Mouse (Mus musculus) gastrocnemius, adult 8-10 months (tissue): ENCODE measurements around the gene Lrrn4cl. TPM values are rescaled to one million over a fixed set of nuclear protein-coding genes. Genes with fewer than 3 reads are reported as not detected.
"Not testable (repeated sequence)": the region's sequence is repeated elsewhere in the genome, so short reads cannot be mapped to it uniquely, and the experiment has no call there.

Experiments
- DNase-seq, 2 experiments: peaks; one replicate each; pipeline ENCODE4 v3.0.0; 2022; ENCODE audit warnings: low spot score in 2 of 2
- total RNA-seq, 4 experiments: library from RNA; stranded (reverse); gene quantifications; 2 replicates each; pipeline ENCODE4 v1.2.4; 2022

The Lrrn4cl gene
- total RNA-seq, 4 experiments from 2014 or later: 5.3 to 8.8 (median 7.0) TPM

DNA sequence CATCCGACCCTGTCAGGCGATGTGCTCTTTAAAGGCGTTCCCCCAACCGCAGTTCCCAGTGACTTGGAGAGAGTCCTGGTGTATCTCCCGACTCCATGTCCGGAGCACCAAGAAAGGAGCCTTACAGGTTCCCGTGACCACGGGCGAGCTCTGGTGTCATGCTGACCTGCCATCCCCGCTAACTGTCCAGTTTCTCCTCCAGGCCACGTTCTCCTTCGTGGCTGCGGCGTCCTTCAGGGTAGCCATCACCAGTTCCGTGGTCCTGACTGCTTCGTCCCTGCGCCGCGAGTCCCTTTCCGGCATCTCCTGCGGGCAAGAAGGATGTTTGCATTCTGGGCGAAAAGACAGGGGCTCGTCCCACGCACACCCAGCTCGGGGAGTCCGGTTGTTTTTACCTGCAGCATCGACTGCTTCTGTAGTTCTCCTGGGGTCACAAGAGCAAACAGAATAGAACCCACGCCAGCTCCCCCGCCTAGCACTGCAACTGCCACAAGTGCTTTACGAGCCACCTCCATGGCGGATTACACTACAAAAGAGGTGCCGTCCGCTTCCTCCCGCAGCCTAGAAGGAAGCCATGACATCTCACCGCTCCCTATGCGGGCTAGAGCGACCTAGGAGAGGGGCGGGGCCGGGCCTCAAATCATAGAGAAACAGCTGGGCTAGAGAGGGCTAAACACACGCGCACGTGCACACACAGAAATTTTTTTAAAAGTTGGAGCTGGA is 29.9 kb downstream of the Lrrn4cl start, which contains the start of gene Uqcc3:
Gene Uqcc3, minus strand, starts transcription at position 613 of the 723 bp plus-strand sequence.
- peak; percentile 85 for DNase-seq

DNA sequence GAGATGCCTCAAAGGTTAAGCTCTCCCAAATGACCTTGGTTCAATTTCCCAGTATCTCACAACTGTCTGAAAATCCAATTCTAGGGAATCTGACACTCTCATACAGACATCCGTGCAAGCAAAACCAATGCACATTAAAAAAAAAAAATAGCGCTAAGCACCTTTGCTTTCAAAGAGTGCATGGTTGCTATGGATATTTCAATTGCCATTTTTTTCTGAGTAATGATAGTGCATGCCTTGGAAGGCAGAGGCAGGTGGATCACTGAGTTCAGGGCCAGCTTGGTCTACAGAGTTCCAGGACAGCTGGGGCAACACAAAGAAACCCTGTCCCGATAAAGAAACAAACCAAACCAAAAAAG is 30.4 kb downstream of the Lrrn4cl start:
- no peak for DNase-seq

DNA sequence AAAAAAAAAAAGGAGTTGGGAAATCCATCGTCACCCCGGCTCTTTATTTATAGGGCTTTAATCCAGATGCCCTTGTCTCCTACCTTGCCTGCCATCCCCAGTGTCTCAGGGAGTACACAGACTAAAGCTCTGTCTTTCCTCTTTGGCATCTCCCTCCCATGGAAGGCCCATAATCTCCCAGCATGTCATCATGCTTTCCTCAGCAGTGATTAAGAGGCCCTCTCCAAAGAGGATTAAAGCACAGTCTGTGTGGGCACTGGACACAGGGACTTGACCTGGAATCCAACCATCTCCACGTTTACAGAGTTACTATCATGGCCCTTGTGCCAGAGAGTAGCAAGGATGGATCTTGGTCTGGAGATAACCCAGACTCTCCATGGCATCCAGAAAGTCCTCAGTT is 33.0 kb downstream of the Lrrn4cl start, which contains the start of the genes Lbhd1 and Gm49403:
Gene Lbhd1, plus strand, starts transcription at position 117 of the 400 bp plus-strand sequence.
Gene Gm49403, plus strand, starts transcription at position 315 of the 400 bp plus-strand sequence.
- DNase-seq: no peak

DNA sequence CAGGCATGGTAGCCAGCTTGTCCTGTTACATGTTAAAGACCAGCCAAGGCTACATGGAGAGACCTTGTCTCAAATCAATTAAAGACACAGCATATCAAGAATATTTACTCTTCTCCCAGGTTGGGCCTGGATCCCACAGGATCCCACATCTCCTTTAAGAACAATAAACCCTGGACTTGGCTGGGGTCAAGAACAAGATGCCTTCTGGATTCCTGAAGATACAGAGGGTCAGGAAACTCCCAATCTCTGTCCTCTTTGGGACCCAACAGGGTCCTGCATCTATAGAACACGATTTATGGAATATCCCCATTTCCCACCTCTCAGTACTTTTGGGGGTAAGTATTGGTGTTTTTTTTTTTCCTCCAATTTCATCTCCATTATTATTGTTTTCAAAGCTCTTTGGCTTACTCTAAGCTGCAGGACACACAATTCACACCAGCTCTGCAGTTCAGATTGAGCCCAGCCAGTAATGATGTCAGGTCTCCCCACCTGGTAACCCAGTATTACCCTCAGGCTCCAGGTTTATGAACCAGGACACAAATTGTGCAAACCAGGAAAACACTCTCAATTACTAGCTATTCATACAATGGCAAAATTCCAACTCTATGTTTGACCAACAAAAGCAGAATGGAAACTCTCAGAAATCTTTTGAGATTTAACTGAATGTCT is 36.5 kb downstream of the Lrrn4cl start:
- no peak for DNase-seq

DNA sequence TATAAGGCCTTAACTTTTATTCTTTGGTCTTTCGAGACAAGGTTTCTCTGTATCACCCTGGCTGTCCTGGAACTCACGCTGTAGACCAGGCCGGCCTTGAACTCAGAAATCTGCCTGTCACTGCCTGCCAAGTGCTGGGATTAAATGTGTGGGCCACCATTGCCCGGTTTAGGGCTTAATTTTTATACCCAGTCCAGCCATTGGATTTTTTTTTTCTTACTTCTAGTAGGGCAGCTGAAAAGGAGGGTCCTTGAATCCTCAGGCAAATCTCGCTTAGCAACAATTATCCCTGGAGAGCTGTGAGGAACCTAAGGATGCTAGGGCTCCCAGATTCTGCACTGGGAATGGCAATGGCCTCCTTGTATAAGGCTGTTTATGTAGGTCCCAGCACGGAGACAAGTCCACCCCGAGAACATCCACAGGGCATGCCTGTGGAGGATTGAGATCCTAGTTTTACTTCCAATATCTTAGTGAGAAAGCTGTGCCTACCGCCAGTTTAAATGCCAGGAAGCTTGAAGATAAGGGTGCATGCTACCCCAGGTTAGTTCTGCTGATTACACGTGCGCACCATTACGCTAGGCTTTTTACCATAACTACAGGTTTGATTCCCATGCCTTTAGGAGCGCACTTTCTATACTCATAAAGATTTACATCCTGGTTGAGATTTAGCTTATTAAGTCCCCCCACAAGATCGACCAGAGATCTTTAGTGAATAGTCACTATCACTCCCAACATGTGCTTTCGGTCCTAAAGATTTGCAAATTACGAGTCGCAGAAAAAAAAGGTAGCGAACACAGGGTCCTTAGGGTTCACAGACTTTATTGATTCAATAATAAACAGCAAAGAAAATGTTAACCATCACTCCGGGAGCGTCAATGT is 37.3 kb downstream of the Lrrn4cl start:
- no peak for DNase-seq

DNA sequence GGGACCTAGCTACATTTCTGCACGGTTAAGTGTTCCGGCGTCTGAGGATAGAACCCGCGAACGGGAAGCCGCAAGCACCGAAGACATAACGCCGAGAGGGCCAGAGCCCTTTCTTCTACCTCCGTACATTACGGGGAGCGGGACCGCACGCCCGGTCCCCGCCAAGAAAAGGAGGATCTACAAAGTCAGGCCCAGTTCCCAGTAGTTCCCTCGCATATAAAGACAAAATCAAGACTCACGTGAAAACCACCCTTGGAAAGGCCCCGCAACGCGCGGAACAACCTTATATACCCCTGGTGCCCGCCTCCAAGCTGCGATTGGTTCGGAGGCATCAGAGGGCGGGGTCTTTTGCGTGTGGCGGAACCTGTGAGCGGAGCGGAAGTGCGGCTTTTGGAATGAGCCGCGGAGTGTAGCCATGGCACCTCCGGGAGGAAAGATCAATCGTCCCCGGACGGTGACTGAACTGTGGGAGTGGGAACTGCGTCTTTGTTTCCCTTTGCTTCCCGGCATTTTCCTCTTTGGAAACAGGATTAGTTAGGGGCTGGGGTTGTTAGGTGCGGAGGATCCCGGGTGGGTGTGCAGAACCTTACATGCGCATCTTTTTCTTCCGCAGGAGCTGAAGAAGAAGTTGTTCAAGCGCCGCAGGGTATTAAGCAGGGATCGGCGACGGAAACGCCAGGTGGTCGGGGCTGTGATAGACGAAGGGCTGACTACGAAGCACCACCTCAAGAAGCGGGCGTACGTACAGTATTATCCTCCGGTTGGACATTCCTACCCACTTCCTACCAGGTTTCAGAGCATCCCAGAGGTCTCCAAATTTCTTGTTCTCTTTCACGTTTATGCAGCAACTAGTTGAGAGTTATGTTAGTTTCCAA is 38.2 kb downstream of the Lrrn4cl start, which contains the start of the genes 1810009A15Rik and Gm49416:
Gene 1810009A15Rik, plus strand, starts transcription at position 343 of the 875 bp plus-strand sequence.
Gene Gm49416, plus strand, starts transcription at position 416 of the 875 bp plus-strand sequence.
- DNase-seq: peak; percentile 86 to 91

DNA sequence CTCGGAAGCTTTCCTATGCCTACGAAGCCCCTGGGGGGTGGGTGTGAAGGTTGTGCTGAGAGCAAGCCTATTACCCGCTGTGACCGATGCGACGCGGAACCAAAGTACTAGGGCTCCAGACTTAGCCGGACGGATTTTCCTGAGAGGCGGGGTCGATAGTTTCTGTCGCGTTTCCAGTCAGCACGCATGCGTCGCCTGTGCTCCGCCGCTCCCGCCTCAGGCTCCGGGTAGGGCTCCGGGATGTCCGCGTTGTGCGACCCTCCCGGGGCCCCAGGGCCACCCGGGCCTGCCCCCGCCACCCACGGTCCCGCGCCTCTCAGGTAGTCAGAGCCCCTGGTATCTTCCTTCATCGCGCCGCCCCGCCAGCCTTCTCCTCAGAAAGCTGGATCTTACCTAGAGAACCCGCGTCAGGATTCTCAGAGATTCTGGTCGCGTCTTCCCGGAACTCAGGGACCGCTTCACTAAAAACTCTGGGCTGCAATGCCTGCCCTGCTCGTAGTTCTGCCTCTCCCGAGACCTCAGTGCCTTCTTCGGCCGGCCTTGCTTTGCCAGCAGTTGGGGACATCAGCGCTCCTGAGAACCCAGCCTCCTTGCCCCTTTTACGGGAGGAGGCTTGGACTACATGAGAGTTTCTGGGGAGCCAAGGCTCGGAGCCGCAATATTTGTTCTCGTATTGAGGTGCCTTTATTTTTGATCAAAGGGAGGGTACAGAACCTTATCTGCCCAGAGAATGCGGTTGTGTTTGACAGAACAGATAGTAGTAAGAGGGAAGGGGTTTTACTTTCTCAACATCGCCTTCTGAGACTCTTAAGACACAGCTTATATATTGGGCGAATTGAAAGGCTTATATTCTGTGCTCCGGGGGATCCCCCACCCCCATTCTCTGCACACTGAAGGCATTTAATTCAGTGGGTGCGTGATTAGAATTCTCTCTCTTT is 42.5 kb downstream of the Lrrn4cl start, which contains the start of gene Ints5:
Gene Ints5, plus strand, starts transcription at position 177 of the 938 bp plus-strand sequence.
- peak; percentile 66 to 70 for DNase-seq

DNA sequence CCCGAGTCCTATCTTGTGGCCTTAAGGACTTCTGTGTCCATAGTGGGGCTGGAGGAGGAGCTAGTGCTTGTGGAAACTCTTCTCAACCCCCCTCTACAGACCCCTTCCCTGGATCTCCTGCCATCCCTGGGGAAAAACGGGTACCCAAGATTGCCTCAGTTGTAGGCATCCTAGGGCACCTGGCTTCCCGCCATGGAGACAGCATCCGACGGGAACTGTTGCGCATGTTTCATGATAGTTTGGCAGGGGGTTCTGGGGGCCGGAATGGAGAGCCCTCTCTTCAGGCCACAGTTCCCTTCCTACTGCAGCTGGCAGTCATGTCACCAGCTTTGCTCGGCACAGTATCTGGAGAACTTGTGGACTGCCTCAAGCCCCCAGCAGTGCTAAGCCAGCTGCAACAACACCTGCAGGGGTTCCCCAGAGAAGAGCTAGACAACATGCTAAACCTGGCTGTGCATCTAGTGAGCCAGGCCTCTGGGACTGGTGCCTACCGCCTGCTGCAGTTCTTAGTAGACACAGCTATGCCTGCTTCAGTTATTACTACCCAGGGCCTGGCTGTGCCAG is 44.9 kb downstream of the Lrrn4cl start:
- DNase-seq: no peak

DNA sequence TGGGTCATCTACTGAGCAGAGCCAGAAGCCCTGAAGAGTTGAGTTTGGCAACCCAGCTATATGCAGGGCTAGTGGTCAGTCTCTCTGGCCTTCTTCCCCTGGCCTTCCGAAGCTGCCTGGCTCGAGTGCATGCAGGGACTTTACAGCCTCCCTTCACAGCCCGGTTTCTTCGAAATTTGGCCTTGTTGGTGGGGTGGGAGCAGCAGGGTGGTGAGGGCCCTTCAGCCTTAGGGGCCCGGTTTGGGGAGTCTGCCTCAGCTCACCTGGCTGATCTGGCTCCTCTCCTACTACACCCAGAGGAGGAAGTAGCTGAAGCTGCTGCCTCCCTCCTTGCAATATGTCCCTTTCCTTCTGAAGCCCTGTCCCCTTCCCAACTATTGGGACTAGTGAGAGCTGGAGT is 45.7 kb downstream of the Lrrn4cl start:
- DNase-seq: not testable (repeated sequence)

DNA sequence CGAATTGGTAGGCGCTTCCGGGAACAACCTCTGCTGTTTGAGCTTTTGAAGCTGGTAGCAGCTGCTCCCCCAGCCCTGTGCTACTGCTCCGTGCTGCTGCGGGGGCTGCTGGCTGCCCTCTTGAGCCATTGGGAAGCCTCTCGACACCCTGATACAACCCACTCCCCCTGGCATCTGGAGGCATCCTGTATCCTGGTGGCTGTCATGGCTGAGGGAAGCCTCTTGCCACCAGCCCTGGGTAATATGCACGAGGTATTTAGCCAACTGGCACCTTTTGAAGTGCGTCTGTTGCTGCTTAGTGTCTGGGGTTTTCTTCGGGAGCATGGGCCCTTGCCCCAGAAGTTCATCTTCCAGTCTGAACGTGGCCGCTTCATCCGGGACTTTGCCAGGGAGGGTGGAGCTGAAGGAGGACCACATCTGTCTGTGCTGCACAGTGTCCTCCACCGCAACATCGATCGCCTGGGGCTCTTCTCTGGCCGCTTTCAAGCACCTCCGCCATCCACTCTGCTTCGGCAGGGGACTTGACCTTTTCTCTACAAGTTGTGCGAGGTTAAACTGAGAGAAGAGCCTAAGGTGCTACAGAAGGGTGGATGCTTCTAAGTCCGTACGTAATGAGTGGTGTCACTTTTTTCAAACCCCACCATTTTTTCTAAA is 46.8 kb downstream of the Lrrn4cl start:
- DNase-seq: not testable (repeated sequence)

DNA sequence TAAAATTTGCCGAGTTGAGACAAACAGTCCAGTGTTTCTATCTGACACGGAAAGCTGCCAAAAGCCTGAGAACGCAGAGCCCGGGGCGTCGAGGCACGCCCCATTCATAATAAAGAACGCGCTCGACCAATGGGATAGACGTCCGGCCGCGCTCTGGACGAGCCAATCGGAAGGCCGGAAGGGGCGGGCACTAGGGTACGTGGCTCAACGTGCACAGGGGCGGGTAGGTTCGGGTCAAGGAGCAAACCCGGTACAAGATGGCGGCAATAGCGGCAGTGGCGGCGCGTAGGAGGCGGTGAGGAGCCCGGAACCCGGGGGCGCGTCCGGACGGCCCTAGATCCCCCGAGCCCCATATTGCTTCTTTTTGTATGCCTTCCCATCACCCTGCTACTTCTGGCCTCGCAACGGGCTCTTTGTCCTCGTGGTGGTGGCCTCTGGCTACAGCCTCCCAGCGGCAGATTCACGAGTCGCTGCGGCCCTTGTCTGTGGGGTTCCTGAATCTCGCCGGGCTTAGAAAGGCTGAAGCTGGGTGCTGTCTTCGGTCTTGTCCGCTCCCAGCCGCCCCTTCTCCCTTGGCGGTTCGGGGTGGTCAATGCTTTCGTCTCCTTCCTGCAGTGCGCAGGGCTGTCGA is 47.4 kb downstream of the Lrrn4cl start, which contains the start of gene Ganab:
Gene Ganab, plus strand, starts transcription at position 207 of the 631 bp plus-strand sequence.
- peak; percentile 91 for DNase-seq

DNA sequence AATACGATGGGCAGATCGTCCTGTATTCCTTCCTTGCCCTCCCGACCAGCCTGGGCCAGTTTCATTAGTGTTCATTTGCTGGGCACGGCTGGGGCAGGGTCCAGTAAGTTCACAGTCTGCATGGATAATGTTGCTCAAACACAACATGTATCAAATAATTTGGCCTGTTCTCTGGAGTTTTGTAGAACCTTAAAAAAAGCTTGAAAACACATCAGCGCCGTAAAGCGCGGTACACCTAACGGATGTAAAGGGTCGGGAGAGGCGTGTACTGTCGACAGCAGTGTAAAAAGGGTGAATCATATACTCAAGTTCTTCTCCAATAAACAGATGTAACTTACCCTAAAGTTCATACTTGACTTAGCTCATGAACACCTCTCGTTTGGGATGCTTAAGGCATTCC is 48.0 kb downstream of the Lrrn4cl start:
- DNase-seq: no peak

DNA sequence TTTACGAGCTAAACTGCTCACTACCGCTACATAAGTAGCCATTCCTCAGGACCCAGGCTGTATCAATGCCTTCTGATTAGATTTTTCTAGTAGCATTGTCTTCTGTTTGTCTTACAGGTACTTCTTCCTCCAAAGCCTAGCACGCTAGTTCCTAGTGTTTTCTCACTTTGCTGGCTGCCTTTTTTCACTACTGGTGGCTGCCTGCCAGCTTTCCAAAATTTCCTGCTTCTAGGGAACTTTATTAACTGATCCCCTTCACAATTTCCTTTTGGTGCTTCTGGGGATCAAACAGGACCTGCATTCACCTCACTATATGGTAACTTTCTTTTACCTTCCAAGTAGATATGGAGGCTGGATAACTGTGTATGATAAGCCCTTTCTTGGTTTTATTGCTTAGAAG is 48.5 kb downstream of the Lrrn4cl start:
- DNase-seq: no peak

DNA sequence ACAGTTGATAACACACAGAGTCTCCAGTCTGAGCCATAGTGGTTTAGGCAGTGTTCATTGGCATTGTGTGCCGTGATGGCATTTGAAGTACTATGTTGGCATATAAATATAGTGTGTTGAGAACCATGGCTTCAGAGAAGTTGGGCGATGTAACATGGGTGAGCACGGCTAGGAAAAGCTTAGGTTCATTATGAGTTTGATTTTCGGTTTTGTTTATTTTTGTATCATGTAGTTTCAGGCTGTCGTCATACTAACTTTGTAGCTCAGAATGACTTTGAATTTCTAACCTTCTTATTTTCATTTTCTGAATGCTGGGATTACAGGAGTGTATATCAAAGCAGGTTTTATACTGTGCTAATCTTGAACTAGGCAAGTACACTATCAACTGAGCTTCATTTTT is 52.8 kb downstream of the Lrrn4cl start:
- no peak for DNase-seq
